Mouse (Mus musculus) G1E (cell line): ENCODE measurements around the gene Sae1.

Experiments
- CTCF ChIP-seq: IDR thresholded peaks from 2 replicates; pipeline ENCODE4 v1.5.1; 2012; ENCODE audit warnings: low read depth, low read length, inconsistent platforms, mixed read lengths
- POLR2AphosphoS5 ChIP-seq: IDR thresholded peaks from 2 replicates; pipeline ENCODE4 v1.6.1; 2012; ENCODE audit warnings: low read depth, low read length, inconsistent platforms; ENCODE audit not compliant: insufficient replicate concordance

GRCm38 (mm10) chr7:16325920-16326606 lies 61.5 kb downstream of the Sae1 start:
- TF ChIP-seq CTCF (peak; percentile 28; the same call in 1 of the 2 replicates), POLR2AphosphoS5 (no peak)
